Mouse (Mus musculus) lung, postnatal 14 days (tissue): ENCODE measurements around the gene Nutm1.

Source experiments
- DNase-seq: peaks from one replicate; pipeline ENCODE4 v3.0.0; 2021

Gene Nutm1

GRCm38 (mm10) chr2:112254675-112255515 lies 4.2 kb downstream of the Nutm1 start:
- DNase-seq, result no peak

- DNase-seq, result no peak
Measured at GRCm38 (mm10) chr2:112249780-112250453, 9.2 kb downstream of the Nutm1 start.

- no peak for DNase-seq
Measured at GRCm38 (mm10) chr2:112247323-112247722, 11.8 kb downstream of the Nutm1 start.

GRCm38 (mm10) chr2:112246193-112246592 lies 12.9 kb downstream of the Nutm1 start:
- no peak for DNase-seq

GRCm38 (mm10) chr2:112245307-112245706 lies 13.8 kb downstream of the Nutm1 start:
- DNase-seq, result no peak

DNA sequence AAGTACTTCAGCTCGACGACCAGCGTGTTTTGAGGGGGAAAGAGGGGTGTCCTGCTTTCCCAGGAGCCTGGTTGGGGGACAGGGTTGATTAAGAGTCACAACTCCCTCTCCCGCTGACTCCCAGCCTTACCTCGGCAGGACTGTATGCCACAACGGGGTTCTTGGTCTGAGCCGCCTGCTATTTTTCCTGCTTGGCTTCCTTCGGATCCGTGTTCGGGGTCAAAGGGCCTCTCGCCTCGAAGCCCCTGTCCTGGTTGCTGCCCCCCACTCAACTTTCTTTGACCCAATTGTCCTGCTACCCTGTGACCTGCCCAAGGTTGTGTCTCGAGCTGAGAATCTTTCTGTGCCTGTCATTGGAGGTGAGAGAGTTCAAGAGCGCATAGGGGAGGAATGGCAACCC lies 17.3 kb downstream of the Nutm1 start:
- no peak for DNase-seq

DNA sequence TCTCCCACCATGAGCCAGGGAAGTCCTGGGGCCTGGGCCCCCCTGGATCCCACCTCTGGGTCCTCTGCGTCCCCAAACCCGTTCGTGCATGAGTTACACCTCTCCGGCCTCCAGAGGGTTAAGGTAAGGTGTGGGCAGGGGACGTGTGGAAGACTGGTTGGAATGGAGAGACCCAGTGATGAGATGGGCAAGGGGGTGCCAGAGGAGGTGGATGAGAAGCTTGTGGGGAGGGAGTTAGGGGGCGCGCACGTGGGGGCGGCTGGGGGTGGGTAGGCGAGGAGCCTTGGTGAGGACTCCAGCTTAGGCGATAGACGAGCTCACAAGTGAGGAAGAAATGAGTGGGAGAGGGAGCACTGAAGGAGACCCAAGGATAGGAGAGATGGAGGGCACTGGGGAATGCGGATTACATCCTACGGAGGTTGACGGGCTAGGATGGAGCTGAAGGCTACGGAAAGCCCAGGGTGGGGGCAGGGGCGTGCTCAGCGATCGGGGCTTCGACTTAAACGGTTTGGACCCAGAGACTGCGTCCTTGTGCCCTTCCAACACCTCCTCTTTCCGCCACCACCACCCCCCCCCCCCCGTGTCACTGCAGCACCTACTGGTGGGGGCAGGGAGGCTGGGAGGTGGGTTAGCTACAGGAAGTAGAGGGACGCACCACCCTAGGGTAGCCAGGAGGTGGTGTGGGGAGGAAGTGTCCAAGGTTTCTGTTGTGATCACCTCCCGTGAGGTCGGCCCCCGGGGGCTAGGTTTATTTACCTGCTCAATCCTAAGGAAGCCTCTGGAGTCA lies 19.0 kb downstream of the Nutm1 start:
- DNase-seq, result no peak

DNA sequence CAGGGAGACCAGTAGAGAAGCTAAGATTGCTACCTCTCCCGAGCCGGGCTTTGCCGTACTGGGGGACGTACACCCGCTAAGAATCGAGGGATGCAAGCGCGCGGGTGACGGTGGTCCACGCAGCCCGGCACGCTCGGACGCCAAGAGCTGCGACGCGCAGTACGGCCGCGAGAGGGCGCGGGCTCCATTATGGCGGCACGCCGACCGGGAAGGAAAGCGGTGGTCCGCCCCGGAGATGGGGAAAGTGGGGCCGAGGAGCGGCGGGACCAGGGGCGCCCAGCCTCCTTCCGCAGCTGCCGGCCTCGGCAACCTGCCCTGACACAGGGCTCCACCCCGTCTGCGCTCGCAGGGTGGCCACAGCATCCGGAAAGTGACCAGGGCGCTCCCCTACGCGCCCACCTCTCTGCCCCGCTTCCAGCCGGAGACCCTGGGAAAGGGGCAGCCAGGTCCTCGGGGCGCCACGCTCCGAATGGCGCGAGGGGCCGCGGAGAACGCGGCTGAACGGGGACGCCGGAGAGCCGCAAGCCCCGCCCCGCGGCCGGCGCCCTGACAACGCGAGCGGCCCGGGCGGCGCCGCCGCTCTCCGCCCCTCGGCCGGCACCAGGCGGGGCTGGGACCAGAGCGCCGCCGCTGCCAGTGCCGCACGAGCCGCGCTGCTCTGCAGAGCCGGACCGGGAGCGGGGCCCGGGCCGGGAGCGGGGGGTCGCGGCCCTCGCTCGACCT lies 19.7 kb downstream of the Nutm1 start, which contains the start of gene Lpcat4:
Gene Lpcat4 (plus strand): TSS at position 257 of the 723 bp plus-strand sequence.
- DNase-seq, result peak; percentile 92

- DNase-seq, result no peak
Measured at GRCm38 (mm10) chr2:112238006-112238405, 21.1 kb downstream of the Nutm1 start.

GRCm38 (mm10) chr2:112236620-112237019 lies 22.5 kb downstream of the Nutm1 start:
- no peak for DNase-seq

DNA sequence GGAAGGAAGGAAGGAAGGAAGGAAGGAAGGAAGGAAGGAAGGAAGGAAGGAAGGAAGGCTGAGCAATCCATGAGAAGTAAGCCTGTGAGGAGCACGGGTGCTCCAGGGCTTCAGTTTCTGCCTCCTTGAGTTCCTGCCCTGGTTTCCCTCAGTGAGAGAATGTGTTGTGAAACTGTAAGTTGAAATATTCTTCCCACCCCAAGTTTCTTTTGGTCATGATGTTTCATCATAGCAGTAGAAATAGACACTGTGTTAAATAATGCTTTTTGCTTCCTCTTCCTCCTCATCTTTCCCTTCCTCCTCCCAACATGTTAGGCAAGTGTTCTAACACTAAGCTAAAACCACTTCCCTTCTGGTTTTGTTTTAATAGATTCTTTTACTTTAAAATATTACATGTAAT lies 26.5 kb downstream of the Nutm1 start:
- DNase-seq, result no peak

DNA sequence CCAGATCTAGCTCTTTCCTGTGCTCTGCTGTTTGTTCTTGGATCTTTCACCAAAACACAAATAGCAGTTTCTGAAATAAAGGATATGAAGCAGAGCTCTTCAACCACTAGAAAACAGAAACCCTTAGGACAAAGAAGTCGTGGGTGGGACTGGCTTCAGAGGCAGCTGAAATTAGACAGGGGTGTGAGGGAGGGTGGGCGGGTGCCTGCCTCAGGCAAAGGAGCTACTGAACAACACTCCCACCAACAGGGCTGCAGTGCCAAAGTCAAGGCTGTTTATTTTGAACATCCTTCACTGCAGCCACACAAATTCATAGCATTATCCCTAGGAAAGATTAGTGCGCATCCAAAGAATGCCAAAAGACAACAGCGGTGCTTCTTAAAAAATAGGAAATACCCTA lies 34.7 kb downstream of the Nutm1 start:
- DNase-seq, result no peak

DNA sequence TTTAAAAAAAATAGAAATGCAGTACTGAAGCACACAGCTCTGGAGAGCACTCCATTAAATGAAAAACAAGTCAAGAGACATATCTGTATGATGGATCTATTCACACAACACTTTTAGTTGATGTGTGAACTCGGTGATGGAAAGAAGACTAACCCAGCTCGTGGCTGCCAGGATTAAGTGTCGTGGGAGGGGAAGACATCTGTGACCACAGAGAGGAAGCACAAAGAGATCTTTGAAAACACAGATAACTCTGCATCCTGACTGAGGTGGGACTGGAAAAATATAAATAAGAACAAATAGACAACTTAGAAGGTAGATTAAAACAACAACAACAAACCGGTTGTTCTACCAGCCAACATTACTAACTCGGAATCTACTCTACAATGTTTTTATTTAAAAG lies 36.5 kb downstream of the Nutm1 start:
- DNase-seq, result no peak

DNA sequence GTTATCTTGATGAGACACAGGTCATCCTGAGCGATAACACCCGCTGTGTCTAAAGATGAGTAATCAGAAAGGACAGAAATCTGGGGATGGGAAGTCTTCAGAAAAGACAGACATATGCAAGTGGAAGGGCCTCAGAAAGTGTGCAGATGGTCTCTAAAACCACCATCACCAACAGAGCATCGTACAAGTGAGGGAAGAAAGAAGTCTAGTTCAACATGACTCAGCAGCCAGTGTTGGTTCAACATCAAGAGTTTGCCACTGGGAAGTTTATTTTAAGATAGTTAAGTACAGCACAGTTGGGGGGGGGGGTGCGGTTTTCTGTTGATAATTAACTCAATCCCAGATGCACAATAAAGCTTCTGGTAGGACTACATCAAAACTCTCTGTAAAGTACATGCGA lies 38.2 kb downstream of the Nutm1 start:
- no peak for DNase-seq

DNA sequence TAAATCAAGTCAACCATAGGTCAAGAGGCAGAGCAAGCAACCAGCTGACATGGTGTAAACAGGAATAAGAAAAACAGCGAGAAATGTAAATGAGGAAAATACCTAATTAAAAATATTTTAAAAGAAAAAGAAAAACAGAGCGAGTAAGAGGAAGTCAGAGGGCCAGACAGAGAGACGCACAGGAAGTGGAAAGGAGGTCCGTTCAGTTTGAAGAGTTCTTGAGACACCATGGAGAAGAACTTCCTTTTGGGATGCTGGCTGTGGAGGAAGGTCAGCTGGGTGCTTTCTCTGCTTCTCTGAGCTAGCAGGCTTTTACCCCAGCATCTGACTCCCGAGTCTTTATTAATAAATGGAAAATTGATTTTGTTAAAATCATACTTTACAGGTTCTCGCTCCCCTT lies 41.5 kb downstream of the Nutm1 start:
- DNase-seq, result no peak

- peak; percentile 5 for DNase-seq
Measured at GRCm38 (mm10) chr2:112215977-112216376, 43.1 kb downstream of the Nutm1 start.

DNA sequence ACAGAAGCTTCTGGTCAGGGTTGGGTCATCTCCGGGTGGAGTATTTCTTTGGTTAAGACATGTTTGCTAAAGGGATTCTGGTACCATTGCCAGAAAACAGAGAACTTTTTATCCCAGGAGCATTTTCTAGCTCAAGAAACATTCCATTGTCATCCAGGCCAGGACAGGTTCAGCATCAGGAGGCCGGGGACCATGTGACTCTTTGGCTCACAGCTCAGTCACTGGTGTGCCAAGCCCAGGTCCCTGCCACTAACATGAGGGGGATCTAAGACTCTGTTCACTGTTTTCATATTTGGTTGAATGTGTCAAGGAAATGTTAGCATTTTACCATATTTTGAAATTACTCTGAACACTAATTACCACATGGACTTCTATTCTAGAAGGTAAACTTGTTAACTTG lies 48.4 kb downstream of the Nutm1 start:
- DNase-seq, result no peak

DNA sequence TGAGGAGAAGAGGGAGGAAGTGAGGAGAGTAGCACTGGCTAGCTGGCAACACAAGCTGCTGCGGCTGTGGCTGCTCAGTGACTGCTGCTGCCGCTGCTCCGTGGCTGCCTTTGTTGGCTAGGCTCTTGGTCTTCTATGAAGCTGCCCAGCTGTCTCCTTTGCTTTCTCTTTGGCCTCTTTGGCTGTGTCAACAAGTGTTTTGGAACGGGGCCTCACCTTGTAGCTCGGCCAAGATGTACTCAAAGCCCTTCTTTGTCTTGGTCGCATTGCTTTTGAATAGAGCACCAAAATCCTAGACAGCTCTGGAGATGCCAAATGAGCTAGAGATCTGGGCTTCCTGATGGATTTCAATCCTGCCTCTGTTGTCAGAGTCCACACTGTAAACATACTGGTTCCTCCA lies 48.9 kb downstream of the Nutm1 start:
- DNase-seq, result peak; percentile 48

- DNase-seq, result no peak
Measured at GRCm38 (mm10) chr2:112203056-112203455, 56.0 kb downstream of the Nutm1 start.
